Mouse (Mus musculus): ENCODE data around the gene Stra6l. TPM values are rescaled to one million over a fixed set of nuclear protein-coding genes. Genes with fewer than 3 reads are reported as not detected.

The Stra6l gene
- polyA plus RNA-seq, 1 experiment: 4.8 TPM

- no peak for DNase-seq (ENCODE audit: low read depth in 1 of 2, low spot score in 2 of 2)
- Histone ChIP-seq H3K27ac (ENCODE audit: insufficient read depth, low read length) (no peak overlapping the region), H3K27me3 (ENCODE audit: control insufficient read depth, insufficient read depth, low read length) (no peaks in the 10 kb centered on the region), H3K4me1 (ENCODE audit: control insufficient read depth, insufficient read depth, insufficient read length) (no peaks in the 10 kb centered on the region), H3K36me3 (ENCODE audit: control insufficient read depth, insufficient read depth, low read length) (no peaks in the 10 kb centered on the region), H3K4me3 (ENCODE audit: extremely low read depth, insufficient read depth, insufficient read length) (no peak overlapping the region)
- 88% methylated on average over 4 of the region's 4 CpGs for WGBS
- TF ChIP-seq POLR2A (IDR thresholded peaks at IDR 0.05; ENCODE audit: low read depth, low read length) (no peak), CTCF (IDR thresholded peaks at IDR 0.05; ENCODE audit: extremely low read depth, insufficient read depth, insufficient read length, insufficient replicate concordance) (no peak)
Observed at GRCm38 (mm10) chr4:45911876-45912275, 63.4 kb downstream of the Stra6l start.

DNA sequence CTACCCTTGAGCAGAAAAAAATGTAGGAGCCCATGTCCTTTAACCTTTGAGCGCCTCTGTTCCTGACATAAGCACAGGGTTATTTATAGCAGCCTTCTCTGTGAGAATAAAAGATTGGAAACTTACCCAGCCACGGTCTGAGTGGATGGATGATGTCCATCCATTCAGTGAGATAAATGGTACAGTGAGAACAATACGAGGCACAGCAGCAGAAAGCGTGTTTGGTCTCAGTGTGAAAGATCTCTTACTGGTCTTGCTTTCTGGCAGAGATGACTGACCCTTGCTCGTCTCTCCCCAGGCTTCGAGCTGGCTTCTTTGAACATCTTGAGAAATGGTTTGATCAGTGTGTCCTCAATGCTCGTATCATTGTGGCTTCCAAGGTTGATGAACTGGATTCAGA is 68.6 kb downstream of the Stra6l start:
- H3K4me3 ChIP-seq (ENCODE audit: extremely low read depth, insufficient read depth, insufficient read length): no peak overlapping the region
- 78% methylated on average over 7 of the region's 7 CpGs for WGBS
- H3K36me3 ChIP-seq (ENCODE audit: control insufficient read depth, insufficient read depth, low read length): no peaks in the 10 kb centered on the region
- H3K4me1 ChIP-seq (ENCODE audit: control insufficient read depth, insufficient read depth, insufficient read length): no peaks in the 10 kb centered on the region
- no peak overlapping the region for H3K27ac ChIP-seq (ENCODE audit: insufficient read depth, low read length)
- DNase-seq (ENCODE audit: low read depth in 1 of 2, low spot score in 2 of 2): no peak
- TF ChIP-seq CTCF (IDR thresholded peaks at IDR 0.05; ENCODE audit: extremely low read depth, insufficient read depth, insufficient read length, insufficient replicate concordance) (no peak), POLR2A (IDR thresholded peaks at IDR 0.05; ENCODE audit: low read depth, low read length) (no peak)
- no peaks in the 10 kb centered on the region for H3K27me3 ChIP-seq (ENCODE audit: control insufficient read depth, insufficient read depth, low read length)

DNA sequence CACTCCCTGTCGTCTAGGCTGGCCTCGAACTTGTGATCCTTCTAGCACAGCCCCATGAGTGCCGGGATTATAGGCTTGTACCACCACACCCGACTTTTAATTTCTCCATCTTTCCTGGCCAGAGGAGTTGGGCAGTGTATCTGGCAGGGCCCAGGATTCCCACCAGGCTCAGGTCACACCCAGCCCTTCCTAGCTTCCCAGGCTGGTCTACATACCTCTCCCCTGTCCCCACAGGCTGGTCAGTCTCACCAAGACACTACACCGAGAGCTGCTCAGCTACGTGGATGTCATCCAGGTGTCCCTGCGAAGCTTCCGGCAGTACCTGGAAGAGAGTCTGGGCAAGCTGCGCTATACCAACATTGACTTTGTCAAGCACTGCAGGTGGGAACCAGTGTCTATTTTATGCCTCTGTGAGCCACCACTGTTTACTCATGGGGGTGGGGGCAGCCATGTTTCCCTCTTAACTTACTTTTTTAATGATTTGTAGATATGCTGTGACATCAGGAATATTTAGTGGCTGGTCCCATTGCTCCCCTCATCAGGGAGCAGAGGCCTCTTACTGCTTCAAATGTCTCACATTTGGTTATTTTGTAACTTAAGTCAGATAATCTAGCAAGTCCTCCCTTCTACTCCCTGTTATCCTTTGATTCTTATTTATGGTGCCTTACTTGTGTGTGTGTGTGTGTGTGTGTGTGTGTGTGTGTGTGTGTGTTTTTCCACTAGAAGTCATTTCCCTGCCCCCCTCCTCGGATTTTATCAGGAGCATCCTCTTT is 73.4 kb downstream of the Stra6l start:
- no peak for TF ChIP-seq CTCF (IDR thresholded peaks at IDR 0.05; ENCODE audit: extremely low read depth, insufficient read depth, insufficient read length, insufficient replicate concordance)
- TF ChIP-seq POLR2A (IDR thresholded peaks at IDR 0.05; ENCODE audit: low read depth, low read length): no peak
- DNase-seq (ENCODE audit: low read depth in 1 of 2, low spot score in 2 of 2): no peak
- no peak overlapping the region for H3K27ac ChIP-seq (ENCODE audit: insufficient read depth, low read length)
- no peak overlapping the region for H3K4me3 ChIP-seq (ENCODE audit: extremely low read depth, insufficient read depth, insufficient read length)
- 88% methylated on average over 10 of the region's 10 CpGs for WGBS
- no peaks in the 10 kb centered on the region for H3K27me3 ChIP-seq (ENCODE audit: control insufficient read depth, insufficient read depth, low read length)
- H3K4me1 ChIP-seq (ENCODE audit: control insufficient read depth, insufficient read depth, insufficient read length): no peaks in the 10 kb centered on the region
- H3K36me3 ChIP-seq (ENCODE audit: control insufficient read depth, insufficient read depth, low read length): no peaks in the 10 kb centered on the region

DNA sequence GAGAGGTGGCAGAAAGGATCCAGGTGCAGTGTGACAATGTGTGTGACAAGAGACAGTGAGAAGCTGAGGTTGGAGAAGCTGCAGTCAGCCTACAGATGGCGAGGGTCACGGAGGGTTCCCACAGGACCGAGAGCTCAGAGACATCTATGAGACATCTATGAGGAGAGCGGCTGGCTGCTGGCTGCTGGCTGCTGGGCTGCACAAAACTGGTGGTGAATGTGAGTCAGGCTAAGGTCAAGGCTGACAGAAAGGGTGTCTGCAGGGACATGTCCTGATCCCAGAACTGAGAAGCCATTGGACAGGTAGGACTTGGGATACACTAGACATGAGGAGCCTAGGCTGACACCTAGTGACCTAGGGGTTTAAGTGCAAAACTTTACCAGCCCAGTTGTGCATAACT is 75.5 kb downstream of the Stra6l start:
- Histone ChIP-seq H3K4me3 (ENCODE audit: extremely low read depth, insufficient read depth, insufficient read length) (no peak overlapping the region), H3K4me1 (ENCODE audit: control insufficient read depth, insufficient read depth, insufficient read length) (no peaks in the 10 kb centered on the region), H3K36me3 (ENCODE audit: control insufficient read depth, insufficient read depth, low read length) (no peaks in the 10 kb centered on the region), H3K27me3 (ENCODE audit: control insufficient read depth, insufficient read depth, low read length) (no peaks in the 10 kb centered on the region), H3K27ac (ENCODE audit: insufficient read depth, low read length) (no peak overlapping the region)
- TF ChIP-seq POLR2A (IDR thresholded peaks at IDR 0.05; ENCODE audit: low read depth, low read length): no peak
- DNase-seq (ENCODE audit: low read depth in 1 of 2, low spot score in 2 of 2): no peak
- WGBS: 90% methylated on average over 4 of the region's 4 CpGs

- DNase-seq (ENCODE audit: low read depth in 1 of 2, low spot score in 2 of 2): no peak
- WGBS: 87% methylated on average over 4 of the region's 4 CpGs
- Histone ChIP-seq H3K36me3 (ENCODE audit: control insufficient read depth, insufficient read depth, low read length) (no peaks in the 10 kb centered on the region), H3K27me3 (ENCODE audit: control insufficient read depth, insufficient read depth, low read length) (no peaks in the 10 kb centered on the region), H3K4me1 (ENCODE audit: control insufficient read depth, insufficient read depth, insufficient read length) (no peaks in the 10 kb centered on the region), H3K4me3 (ENCODE audit: extremely low read depth, insufficient read depth, insufficient read length) (no peak overlapping the region), H3K27ac (ENCODE audit: insufficient read depth, low read length) (no peak overlapping the region)
- TF ChIP-seq CTCF (IDR thresholded peaks at IDR 0.05; ENCODE audit: extremely low read depth, insufficient read depth, insufficient read length, insufficient replicate concordance): no peak
Observed at GRCm38 (mm10) chr4:45928561-45928960, 80.1 kb downstream of the Stra6l start.

Other genes with a start within 250 kb of the Stra6l start
- gene Aldh1b1, start 49.6 kb upstream of the Stra6l start, polyA plus RNA-seq (2012; rRNA removed): 4.1 and 5.5 TPM in 2 replicates
- gene Igfbpl1, start 21.7 kb upstream of the Stra6l start, polyA plus RNA-seq (2012; rRNA removed): 0.05 TPM in 1 of 2 replicates, not detected in the other
- 0.04 TPM in 1 of 2 replicates, not detected in the other for gene Ccdc180, start 41.6 kb downstream of the Stra6l start, polyA plus RNA-seq (2012; rRNA removed)
- 5.1 and 5.2 TPM in 2 replicates for gene Tdrd7, start 116.7 kb downstream of the Stra6l start, polyA plus RNA-seq (2012; rRNA removed)
- gene Tmod1, start 190.3 kb downstream of the Stra6l start, polyA plus RNA-seq (2012; rRNA removed): 2.9 and 5.2 TPM in 2 replicates